Mouse (Mus musculus) lung, postnatal 0 days (tissue): ENCODE data around the gene Top1.
A peak's percentile ranks its signal among the peaks of the same experiment; 100 is the strongest.

ENCODE experiments used
- CTCF ChIP-seq: IDR thresholded peaks from 2 replicates; pipeline ENCODE4 v1.5.1; 2016; ENCODE audit warnings: antibody characterized with exemption, mild to moderate bottlenecking
- EP300 ChIP-seq: IDR thresholded peaks from 2 replicates; pipeline ENCODE4 v1.6.1; 2016; ENCODE audit warnings: antibody characterized with exemption, mild to moderate bottlenecking, control low read depth

GRCm38 (mm10) chr2:160725877-160726864, 80.5 kb downstream of the Top1 start:
- peak; percentile 61; the same call in 1 of the 2 replicates for TF ChIP-seq EP300
- TF ChIP-seq CTCF: peak; percentile 38
